Mouse (Mus musculus): Measurements from ENCODE around the gene Mnd1. TPM values are rescaled to one million over a fixed set of nuclear protein-coding genes. Genes with fewer than 3 reads are reported as not detected.

The Mnd1 gene
- polyA plus RNA-seq, 1 experiment from 2014 or later: 10.9 TPM

- no peaks in the 10 kb centered on the region for H3K36me3 ChIP-seq (ENCODE audit: control insufficient read depth, insufficient read depth, low read length)
- no peak overlapping the region for H3K27ac ChIP-seq (ENCODE audit: low read depth, low read length)
- no peak overlapping the region for H3K4me2 ChIP-seq (replicated peaks; ENCODE audit: low read depth, low read length)
- no peaks in the 10 kb centered on the region for H3K9me3 ChIP-seq (ENCODE audit: control insufficient read depth, low read length)
- DNase-seq (ENCODE audit: low spot score): no peak
- H3K4me1 ChIP-seq (replicated peaks; ENCODE audit: control insufficient read depth, insufficient read depth, low read length): no peaks in the 10 kb centered on the region
- no peak overlapping the region for H3K4me3 ChIP-seq (ENCODE audit: low read depth, low read length)
- no peak for ATAC-seq (ENCODE audit: low FRiP score)
- 92% methylated on average over 5 of the region's 5 CpGs for WGBS
- H3K27me3 ChIP-seq (ENCODE audit: control insufficient read depth, insufficient read depth, low read length): no peaks in the 10 kb centered on the region
- H3K9ac ChIP-seq (ENCODE audit: low read depth, low read length): no peak overlapping the region
Measured at GRCm38 (mm10) chr3:84060946-84061345, 94.6 kb downstream of the Mnd1 start.

GRCm38 (mm10) chr3:84060128-84060527 is 95.5 kb downstream of the Mnd1 start:
- Histone ChIP-seq H3K4me3 (ENCODE audit: low read depth, low read length) (no peak overlapping the region), H3K27ac (ENCODE audit: low read depth, low read length) (no peak overlapping the region), H3K9ac (ENCODE audit: low read depth, low read length) (no peak overlapping the region), H3K27me3 (ENCODE audit: control insufficient read depth, insufficient read depth, low read length) (no peaks in the 10 kb centered on the region), H3K4me2 (replicated peaks; ENCODE audit: low read depth, low read length) (no peak overlapping the region), H3K36me3 (ENCODE audit: control insufficient read depth, insufficient read depth, low read length) (no peaks in the 10 kb centered on the region), H3K9me3 (ENCODE audit: control insufficient read depth, low read length) (no peaks in the 10 kb centered on the region), H3K4me1 (replicated peaks; ENCODE audit: control insufficient read depth, insufficient read depth, low read length) (no peaks in the 10 kb centered on the region)
- ATAC-seq (ENCODE audit: low FRiP score) (no peak), DNase-seq (ENCODE audit: low spot score) (no peak)
- WGBS: 66% methylated on average over 4 of the region's 4 CpGs

GRCm38 (mm10) chr3:84059676-84060075 is 95.9 kb downstream of the Mnd1 start:
- H3K9ac ChIP-seq (ENCODE audit: low read depth, low read length): no peak overlapping the region
- no peak overlapping the region for H3K4me3 ChIP-seq (ENCODE audit: low read depth, low read length)
- ATAC-seq (ENCODE audit: low FRiP score) (no peak), DNase-seq (ENCODE audit: low spot score) (no peak)
- no peaks in the 10 kb centered on the region for H3K9me3 ChIP-seq (ENCODE audit: control insufficient read depth, low read length)
- no peaks in the 10 kb centered on the region for H3K36me3 ChIP-seq (ENCODE audit: control insufficient read depth, insufficient read depth, low read length)
- no peaks in the 10 kb centered on the region for H3K27me3 ChIP-seq (ENCODE audit: control insufficient read depth, insufficient read depth, low read length)
- no peak overlapping the region for H3K27ac ChIP-seq (ENCODE audit: low read depth, low read length)
- H3K4me2 ChIP-seq (replicated peaks; ENCODE audit: low read depth, low read length): no peak overlapping the region
- no peaks in the 10 kb centered on the region for H3K4me1 ChIP-seq (replicated peaks; ENCODE audit: control insufficient read depth, insufficient read depth, low read length)
- WGBS: 72% methylated on average over 4 of the region's 4 CpGs

- Histone ChIP-seq H3K9me3 (ENCODE audit: control insufficient read depth, low read length) (no peaks in the 10 kb centered on the region), H3K4me1 (replicated peaks; ENCODE audit: control insufficient read depth, insufficient read depth, low read length) (no peaks in the 10 kb centered on the region), H3K36me3 (ENCODE audit: control insufficient read depth, insufficient read depth, low read length) (no peaks in the 10 kb centered on the region), H3K4me3 (ENCODE audit: low read depth, low read length) (no peak overlapping the region), H3K9ac (ENCODE audit: low read depth, low read length) (no peak overlapping the region), H3K27ac (ENCODE audit: low read depth, low read length) (no peak overlapping the region), H3K4me2 (replicated peaks; ENCODE audit: low read depth, low read length) (no peak overlapping the region), H3K27me3 (ENCODE audit: control insufficient read depth, insufficient read depth, low read length) (no peaks in the 10 kb centered on the region)
- DNase-seq (ENCODE audit: low spot score) (peak; percentile 21), ATAC-seq (ENCODE audit: low FRiP score) (no peak)
- WGBS: 58% methylated on average over 13 of the region's 13 CpGs
Measured at GRCm38 (mm10) chr3:84059261-84059660, 96.3 kb downstream of the Mnd1 start.

- H3K4me1 ChIP-seq (replicated peaks; ENCODE audit: control insufficient read depth, insufficient read depth, low read length): no peaks in the 10 kb centered on the region
- WGBS: 20% methylated on average over 9 of the region's 9 CpGs
- no peaks in the 10 kb centered on the region for H3K27me3 ChIP-seq (ENCODE audit: control insufficient read depth, insufficient read depth, low read length)
- peak; percentile 17 for DNase-seq (ENCODE audit: low spot score)
- no peaks in the 10 kb centered on the region for H3K36me3 ChIP-seq (ENCODE audit: control insufficient read depth, insufficient read depth, low read length)
- ATAC-seq (ENCODE audit: low FRiP score): no peak
- no peak overlapping the region for H3K4me3 ChIP-seq (ENCODE audit: low read depth, low read length)
- no peak overlapping the region for H3K9ac ChIP-seq (ENCODE audit: low read depth, low read length)
- H3K27ac ChIP-seq (ENCODE audit: low read depth, low read length): no peak overlapping the region
- H3K4me2 ChIP-seq (replicated peaks; ENCODE audit: low read depth, low read length): no peak overlapping the region
- H3K9me3 ChIP-seq (ENCODE audit: control insufficient read depth, low read length): no peaks in the 10 kb centered on the region
Measured at GRCm38 (mm10) chr3:84048729-84049175, 106.8 kb downstream of the Mnd1 start.

GRCm38 (mm10) chr3:84046206-84046605 is 109.4 kb downstream of the Mnd1 start:
- WGBS: 92% methylated on average over 8 of the region's 8 CpGs
- H3K9me3 ChIP-seq (ENCODE audit: control insufficient read depth, low read length): no peaks in the 10 kb centered on the region
- no peaks in the 10 kb centered on the region for H3K36me3 ChIP-seq (ENCODE audit: control insufficient read depth, insufficient read depth, low read length)
- DNase-seq (ENCODE audit: low spot score) (no peak), ATAC-seq (ENCODE audit: low FRiP score) (no peak)
- H3K4me3 ChIP-seq (ENCODE audit: low read depth, low read length): no peak overlapping the region
- no peak overlapping the region for H3K27ac ChIP-seq (ENCODE audit: low read depth, low read length)
- no peak overlapping the region for H3K9ac ChIP-seq (ENCODE audit: low read depth, low read length)
- no peaks in the 10 kb centered on the region for H3K4me1 ChIP-seq (replicated peaks; ENCODE audit: control insufficient read depth, insufficient read depth, low read length)
- no peak overlapping the region for H3K4me2 ChIP-seq (replicated peaks; ENCODE audit: low read depth, low read length)
- no peaks in the 10 kb centered on the region for H3K27me3 ChIP-seq (ENCODE audit: control insufficient read depth, insufficient read depth, low read length)

GRCm38 (mm10) chr3:84041739-84042138 is 113.8 kb downstream of the Mnd1 start:
- H3K4me1 ChIP-seq (replicated peaks; ENCODE audit: control insufficient read depth, insufficient read depth, low read length): peaks cover 2% of the 10 kb centered on the region; the same call in 1 of the 2 replicates
- H3K9ac ChIP-seq (ENCODE audit: low read depth, low read length): no peak overlapping the region
- H3K27me3 ChIP-seq (ENCODE audit: control insufficient read depth, insufficient read depth, low read length): no peaks in the 10 kb centered on the region
- 85% methylated on average over 8 of the region's 8 CpGs for WGBS
- no peak overlapping the region for H3K4me2 ChIP-seq (replicated peaks; ENCODE audit: low read depth, low read length)
- ATAC-seq (ENCODE audit: low FRiP score) (no peak), DNase-seq (ENCODE audit: low spot score) (no peak)
- H3K4me3 ChIP-seq (ENCODE audit: low read depth, low read length): no peak overlapping the region
- no peak overlapping the region for H3K27ac ChIP-seq (ENCODE audit: low read depth, low read length)
- no peaks in the 10 kb centered on the region for H3K9me3 ChIP-seq (ENCODE audit: control insufficient read depth, low read length)
- H3K36me3 ChIP-seq (ENCODE audit: control insufficient read depth, insufficient read depth, low read length): no peaks in the 10 kb centered on the region

- ATAC-seq (ENCODE audit: low FRiP score): peak; percentile 71
- H3K36me3 ChIP-seq (ENCODE audit: control insufficient read depth, insufficient read depth, low read length): no peaks in the 10 kb centered on the region
- peaks cover 2% of the 10 kb centered on the region; the same call in 1 of the 2 replicates for H3K4me1 ChIP-seq (replicated peaks; ENCODE audit: control insufficient read depth, insufficient read depth, low read length)
- H3K9ac ChIP-seq (ENCODE audit: low read depth, low read length): peak overlapping the region; percentile 99
- WGBS: 6% methylated on average over 23 of the region's 23 CpGs
- peak overlapping the region; percentile 96 for H3K4me3 ChIP-seq (ENCODE audit: low read depth, low read length)
- no peaks in the 10 kb centered on the region for H3K27me3 ChIP-seq (ENCODE audit: control insufficient read depth, insufficient read depth, low read length)
- H3K4me2 ChIP-seq (replicated peaks; ENCODE audit: low read depth, low read length): peak overlapping the region; percentile 81
- peak; percentile 16 for DNase-seq (ENCODE audit: low spot score)
- no peaks in the 10 kb centered on the region for H3K9me3 ChIP-seq (ENCODE audit: control insufficient read depth, low read length)
- peak overlapping the region; percentile 88 for H3K27ac ChIP-seq (ENCODE audit: low read depth, low read length)
Measured at GRCm38 (mm10) chr3:84040476-84041082, 115.0 kb downstream of the Mnd1 start.

All from hindbrain, embryonic 11.5 days (tissue).